Mouse (Mus musculus) frontal cortex, postnatal 10 days (tissue): ENCODE results near the gene Eif2ak4.

Experiments
- DNase-seq, 2 experiments: peaks; one replicate each; pipeline ENCODE4 v3.0.0; 2022; ENCODE audit warnings: low spot score in 2 of 2, mixed read lengths in 1 of 2

Gene Eif2ak4

DNA sequence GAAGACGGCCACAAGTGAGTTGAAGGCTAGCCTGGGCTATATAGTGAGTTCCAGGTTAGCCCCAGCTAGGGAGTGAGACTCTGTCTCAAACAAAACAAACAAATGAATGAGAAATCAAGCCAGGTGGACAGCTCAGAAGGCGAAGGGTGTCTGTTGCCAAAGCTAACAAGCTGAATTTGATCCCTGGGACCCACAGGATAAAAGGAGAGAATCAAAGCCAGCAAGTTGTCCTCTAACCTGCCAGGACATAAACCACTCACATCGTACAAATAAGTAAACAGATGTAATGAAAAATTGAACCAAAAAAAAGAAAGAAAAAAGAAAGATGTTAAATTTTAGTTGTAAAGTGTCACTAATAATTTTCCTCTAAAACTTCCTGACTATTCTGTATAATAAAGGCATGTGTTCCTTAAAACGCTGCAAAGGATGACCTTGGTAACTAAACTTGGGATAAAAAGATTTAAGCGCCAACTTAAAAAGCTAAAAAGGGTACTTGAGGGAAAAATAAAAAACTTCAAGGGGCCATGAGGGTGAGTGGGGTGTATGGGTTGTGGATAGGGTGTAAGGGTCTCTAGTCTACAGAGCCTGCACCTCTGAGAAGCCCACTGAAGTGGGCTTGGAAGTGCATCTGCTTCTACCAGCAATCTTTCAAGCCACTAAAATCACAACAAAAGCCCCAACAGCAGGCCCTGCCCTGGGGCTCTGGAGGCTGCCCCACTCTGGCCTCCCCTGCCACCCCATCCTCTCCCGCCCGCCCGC, 121.4 kb downstream of the Eif2ak4 start:
- DNase-seq = no peak

GRCm38 (mm10) chr2:118510447-118511310, 122.3 kb downstream of the Eif2ak4 start:
- DNase-seq = peak; percentile 86 to 89

DNA sequence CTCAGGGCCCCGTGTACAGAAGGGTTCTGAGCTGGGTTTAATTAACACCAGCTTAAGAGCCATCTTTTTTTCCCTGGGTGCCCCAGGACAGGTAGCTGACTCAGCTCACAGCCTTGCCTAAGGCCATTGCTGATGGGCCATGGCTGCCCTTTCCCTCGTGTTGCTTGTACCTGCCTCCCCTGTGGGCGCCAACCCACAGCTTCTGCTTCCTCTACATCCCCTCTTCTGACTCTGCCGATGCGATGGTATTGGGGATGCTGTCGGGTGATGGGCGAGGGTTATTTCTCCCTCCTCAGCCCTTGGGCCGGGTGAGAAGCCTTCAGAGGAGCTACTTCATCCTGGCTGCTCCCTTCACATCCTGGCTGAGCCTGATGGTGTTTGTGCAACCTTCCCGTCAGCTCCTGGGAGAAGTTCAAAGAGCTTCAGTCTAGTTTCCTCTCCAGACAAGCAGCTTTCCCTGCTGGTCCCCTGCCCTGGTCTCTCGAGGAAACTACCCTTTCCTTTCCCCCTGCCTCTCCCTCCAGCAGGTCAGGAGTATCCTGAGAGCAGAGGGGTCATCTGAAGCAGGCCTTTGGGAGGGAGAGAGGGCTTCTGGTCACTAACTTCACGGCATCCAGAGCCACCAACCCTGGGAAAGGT, 123.5 kb downstream of the Eif2ak4 start:
- no peak for DNase-seq

GRCm38 (mm10) chr2:118512418-118513377, 124.3 kb downstream of the Eif2ak4 start:
- DNase-seq = no peak

DNA sequence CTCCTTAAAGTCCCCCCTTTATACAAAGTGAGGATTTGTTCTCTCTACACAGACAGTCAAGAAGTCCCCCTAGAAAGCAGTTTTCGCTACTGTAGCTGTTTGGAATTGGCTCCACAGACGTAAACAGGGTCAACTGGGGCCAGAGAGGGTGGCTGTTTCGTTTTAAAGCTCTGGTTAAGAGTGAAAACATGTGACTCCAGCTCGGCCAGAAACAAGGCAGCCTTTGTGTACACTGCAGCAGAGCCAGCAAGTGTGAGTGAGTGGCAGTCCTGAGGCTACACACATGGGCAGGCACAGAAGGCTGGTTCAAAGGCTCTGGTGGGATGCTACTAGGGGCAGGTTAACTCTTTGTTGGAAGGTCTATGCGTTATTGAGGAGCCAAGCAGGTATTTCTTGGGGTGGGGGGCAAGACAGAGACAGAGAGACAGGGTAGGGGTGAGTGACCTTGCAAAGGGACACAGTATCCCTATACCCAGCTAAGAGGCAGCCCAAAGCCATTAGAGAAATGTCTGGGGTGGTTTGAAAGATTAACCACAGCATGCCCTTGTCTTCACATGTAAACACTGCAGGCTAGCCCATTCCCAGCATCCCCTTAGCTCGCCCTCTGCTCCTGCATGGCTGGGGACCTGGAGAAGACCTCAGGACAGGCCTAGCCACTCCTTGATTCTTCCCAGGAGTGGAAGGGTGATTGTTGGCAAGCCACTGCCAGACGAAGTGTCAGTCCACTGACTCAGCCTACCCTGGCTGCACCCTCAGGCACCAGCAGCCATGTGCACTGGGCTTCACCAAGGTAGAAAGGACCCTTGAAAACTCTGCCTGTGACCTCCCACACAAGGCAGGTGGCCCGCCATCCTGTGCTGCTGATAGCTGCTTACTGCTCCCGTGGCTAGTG, 131.9 kb downstream of the Eif2ak4 start:
- DNase-seq = peak in 1 of 2 experiments; percentile 49

- DNase-seq = no peak
Measured at GRCm38 (mm10) chr2:118522265-118522664, 133.8 kb downstream of the Eif2ak4 start.

- no peak for DNase-seq
Measured at GRCm38 (mm10) chr2:118523163-118523730, 134.8 kb downstream of the Eif2ak4 start.

GRCm38 (mm10) chr2:118524811-118525210, 136.4 kb downstream of the Eif2ak4 start:
- no peak for DNase-seq
